Mouse (Mus musculus): ENCODE results near the gene Asb2. TPM values are rescaled to one million over a fixed set of nuclear protein-coding genes. Genes with fewer than 3 reads are reported as not detected.

Gene Asb2
- total and polyA plus RNA-seq, 2 experiments from 2014 or later: 0.93 to 1.9 TPM

GRCm38 (mm10) chr12:103389982-103390381 lies 34.2 kb upstream of the Asb2 start:
- DNase-seq (ENCODE audit: low spot score) (no peak), ATAC-seq (ENCODE audit: low FRiP score) (no peak)
- no peaks in the 10 kb centered on the region for H3K27me3 ChIP-seq (ENCODE audit: insufficient read depth, low read length)
- WGBS: 80% methylated on average over 4 of the region's 4 CpGs
- no peak overlapping the region for H3K4me3 ChIP-seq (ENCODE audit: low read depth, low read length)
- no peaks in the 10 kb centered on the region for H3K9me3 ChIP-seq (ENCODE audit: low read length)
- TF ChIP-seq CTCF (IDR thresholded peaks at IDR 0.05): no peak
- H3K4me1 ChIP-seq (ENCODE audit: insufficient read depth, low read length): peaks cover 9% of the 10 kb centered on the region; the same call in 1 of the 2 replicates
- 0 out of 2 replicates have a peak, but pooled peaks cover 2% of the 10 kb centered on the region for H3K36me3 ChIP-seq (ENCODE audit: insufficient read depth, low read length)
- H3K27ac ChIP-seq (ENCODE audit: low read depth, low read length): no peak overlapping the region
- H3K9ac ChIP-seq (replicated peaks; ENCODE audit: low read length, poor library complexity, severe bottlenecking): no peak overlapping the region
- peak overlapping the region; percentile 90; the same call in 1 of the 2 replicates for H3K4me2 ChIP-seq (ENCODE audit: low read depth, low read length, poor library complexity, severe bottlenecking)

GRCm38 (mm10) chr12:103389348-103389727 lies 33.5 kb upstream of the Asb2 start:
- H3K27me3 ChIP-seq (ENCODE audit: insufficient read depth, low read length): no peaks in the 10 kb centered on the region
- no peak for TF ChIP-seq CTCF (IDR thresholded peaks at IDR 0.05)
- H3K27ac ChIP-seq (ENCODE audit: low read depth, low read length): no peak overlapping the region
- H3K36me3 ChIP-seq (ENCODE audit: insufficient read depth, low read length): 0 out of 2 replicates have a peak, but pooled peaks cover 2% of the 10 kb centered on the region
- DNase-seq (ENCODE audit: low spot score) (no peak), ATAC-seq (ENCODE audit: low FRiP score) (no peak)
- H3K4me1 ChIP-seq (ENCODE audit: insufficient read depth, low read length): peaks cover 9% of the 10 kb centered on the region; the same call in 1 of the 2 replicates
- H3K9ac ChIP-seq (replicated peaks; ENCODE audit: low read length, poor library complexity, severe bottlenecking): peak overlapping the region; percentile 85
- peak overlapping the region; percentile 61 for H3K4me3 ChIP-seq (ENCODE audit: low read depth, low read length)
- WGBS: 41% methylated on average over 2 of the region's 2 CpGs
- H3K9me3 ChIP-seq (ENCODE audit: low read length): no peaks in the 10 kb centered on the region
- H3K4me2 ChIP-seq (ENCODE audit: low read depth, low read length, poor library complexity, severe bottlenecking): peak overlapping the region; percentile 90

GRCm38 (mm10) chr12:103388505-103389347 lies 32.9 kb upstream of the Asb2 start, which contains the start of gene Otub2:
Otub2 (plus strand) TSS chr12:103388682.
- H3K9me3 ChIP-seq (ENCODE audit: low read length): no peaks in the 10 kb centered on the region
- no peak; the same call in 1 of the 2 replicates for TF ChIP-seq CTCF (IDR thresholded peaks at IDR 0.05)
- H3K4me1 ChIP-seq (ENCODE audit: insufficient read depth, low read length): peaks cover 9% of the 10 kb centered on the region; the same call in 1 of the 2 replicates
- H3K9ac ChIP-seq (replicated peaks; ENCODE audit: low read length, poor library complexity, severe bottlenecking): peak within 1 kb of the TSS; percentile 85
- H3K4me3 ChIP-seq (ENCODE audit: low read depth, low read length): peak within 1 kb of the TSS; percentile 61
- H3K4me2 ChIP-seq (ENCODE audit: low read depth, low read length, poor library complexity, severe bottlenecking): peak within 1 kb of the TSS; percentile 90
- ATAC-seq (ENCODE audit: low FRiP score) (peak; percentile 99), DNase-seq (ENCODE audit: low spot score) (peak; percentile 98)
- no peaks in the 10 kb centered on the region for H3K27me3 ChIP-seq (ENCODE audit: insufficient read depth, low read length)
- 0 out of 2 replicates have a peak, but pooled peaks cover 2% of the 10 kb centered on the region for H3K36me3 ChIP-seq (ENCODE audit: insufficient read depth, low read length)
- 0 out of 2 replicates have a peak within 1 kb of the TSS, but pooled peaks have one; percentile 51 for H3K27ac ChIP-seq (ENCODE audit: low read depth, low read length)
- WGBS: under 1% methylated on average over 45 of the region's 58 CpGs

GRCm38 (mm10) chr12:103380226-103380625 lies 24.4 kb upstream of the Asb2 start:
- no peaks in the 10 kb centered on the region for H3K9me3 ChIP-seq (ENCODE audit: low read length)
- no peaks in the 10 kb centered on the region for H3K36me3 ChIP-seq (ENCODE audit: insufficient read depth, low read length)
- H3K4me1 ChIP-seq (ENCODE audit: insufficient read depth, low read length): no peaks in the 10 kb centered on the region
- WGBS: 74% methylated on average over 4 of the region's 4 CpGs
- no peaks in the 10 kb centered on the region for H3K27me3 ChIP-seq (ENCODE audit: insufficient read depth, low read length)
- H3K27ac ChIP-seq (ENCODE audit: low read depth, low read length): no peak overlapping the region
- no peak for TF ChIP-seq CTCF (IDR thresholded peaks at IDR 0.05)
- no peak for ATAC-seq (ENCODE audit: low FRiP score)
- H3K9ac ChIP-seq (replicated peaks; ENCODE audit: low read length, poor library complexity, severe bottlenecking): no peak overlapping the region
- DNase-seq (ENCODE audit: low spot score): no peak
- no peak overlapping the region for H3K4me2 ChIP-seq (ENCODE audit: low read depth, low read length, poor library complexity, severe bottlenecking)
- H3K4me3 ChIP-seq (ENCODE audit: low read depth, low read length): no peak overlapping the region

- Histone ChIP-seq H3K9ac (replicated peaks; ENCODE audit: low read length, poor library complexity, severe bottlenecking) (no peak overlapping the region), H3K9me3 (ENCODE audit: low read length) (no peaks in the 10 kb centered on the region), H3K27ac (ENCODE audit: low read depth, low read length) (no peak overlapping the region), H3K4me1 (ENCODE audit: insufficient read depth, low read length) (no peaks in the 10 kb centered on the region), H3K27me3 (ENCODE audit: insufficient read depth, low read length) (no peaks in the 10 kb centered on the region), H3K4me3 (ENCODE audit: low read depth, low read length) (no peak overlapping the region), H3K4me2 (ENCODE audit: low read depth, low read length, poor library complexity, severe bottlenecking) (no peak overlapping the region), H3K36me3 (ENCODE audit: insufficient read depth, low read length) (no peaks in the 10 kb centered on the region)
- DNase-seq (ENCODE audit: low spot score) (no peak), ATAC-seq (ENCODE audit: low FRiP score) (0 out of 2 replicates have a peak, but pooled peaks have one; percentile 15)
- no peak for TF ChIP-seq CTCF (IDR thresholded peaks at IDR 0.05)
- WGBS: 66% methylated on average over 4 of the region's 4 CpGs
Observed at GRCm38 (mm10) chr12:103376774-103377173, 21.0 kb upstream of the Asb2 start.

- Histone ChIP-seq H3K4me1 (ENCODE audit: insufficient read depth, low read length) (no peaks in the 10 kb centered on the region), H3K4me3 (ENCODE audit: low read depth, low read length) (no peak overlapping the region), H3K9me3 (ENCODE audit: low read length) (no peaks in the 10 kb centered on the region), H3K9ac (replicated peaks; ENCODE audit: low read length, poor library complexity, severe bottlenecking) (no peak overlapping the region), H3K27me3 (ENCODE audit: insufficient read depth, low read length) (no peaks in the 10 kb centered on the region), H3K27ac (ENCODE audit: low read depth, low read length) (no peak overlapping the region), H3K4me2 (ENCODE audit: low read depth, low read length, poor library complexity, severe bottlenecking) (no peak overlapping the region), H3K36me3 (ENCODE audit: insufficient read depth, low read length) (no peaks in the 10 kb centered on the region)
- 52% methylated on average over 5 of the region's 5 CpGs for WGBS
- no peak for ATAC-seq (ENCODE audit: low FRiP score)
- TF ChIP-seq CTCF (IDR thresholded peaks at IDR 0.05): 0 out of 2 replicates have a peak, but pooled peaks have one; percentile 15
- DNase-seq (ENCODE audit: low spot score): peak; percentile 65
Observed at GRCm38 (mm10) chr12:103376124-103376523, 20.3 kb upstream of the Asb2 start.

Data from midbrain, postnatal 0 days (tissue).